Mouse (Mus musculus) midbrain, embryonic 11.5 days (tissue): Measurements from ENCODE around the gene Map3k13. TPM values are rescaled to one million over a fixed set of nuclear protein-coding genes. Genes with fewer than 3 reads are reported as not detected.

Experiments used
- ATAC-seq: fragments of 200-750 bp; cut with Nextera tagmentation; 2 replicates; pipeline ENCODE4 v1.8.0; 2017; ENCODE audit warnings: moderate TSS enrichment, moderate library complexity; ENCODE audit not compliant: low FRiP score
- DNase-seq: peaks from one replicate; pipeline ENCODE4 v3.0.0; 2015; ENCODE audit warnings: low spot score; ENCODE audit errors: missing footprints
- H3K27ac ChIP-seq: fragments of 300-500 bp; sonication (generic); 2 replicates; pipeline ENCODE4 v1.5.1; 2014; ENCODE audit warnings: low read depth, low read length
- H3K27me3 ChIP-seq: fragments of 300-500 bp; sonication (generic); 2 replicates; pipeline ENCODE4 v1.6.1; 2014; ENCODE audit warnings: mild to moderate bottlenecking, low read length, moderate library complexity, mixed read lengths; ENCODE audit not compliant: control insufficient read depth, insufficient read depth
- H3K36me3 ChIP-seq: fragments of 300-500 bp; sonication (generic); 2 replicates; pipeline ENCODE4 v1.6.1; 2014; ENCODE audit warnings: mild to moderate bottlenecking, low read length, moderate library complexity, mixed read lengths; ENCODE audit not compliant: control insufficient read depth, insufficient read depth
- H3K4me1 ChIP-seq: fragments of 300-500 bp; sonication (generic); 2 replicates; pipeline ENCODE4 v1.6.1; 2014; ENCODE audit warnings: low read length; ENCODE audit not compliant: control insufficient read depth, insufficient read depth
- H3K4me2 ChIP-seq: fragments of 300-500 bp; sonication (generic); 2 replicates; pipeline ENCODE4 v1.6.1; 2014; ENCODE audit warnings: mild to moderate bottlenecking, moderate library complexity
- H3K4me3 ChIP-seq: fragments of 300-500 bp; sonication (generic); 2 replicates; pipeline ENCODE4 v1.5.1; 2014; ENCODE audit warnings: low read depth, low read length
- H3K9ac ChIP-seq: fragments of 300-500 bp; sonication (generic); 2 replicates; pipeline ENCODE4 v1.6.1; 2014; ENCODE audit warnings: low read length
- H3K9me3 ChIP-seq: fragments of 300-500 bp; sonication (generic); 2 replicates; pipeline ENCODE4 v1.6.1; 2016; ENCODE audit warnings: low read length; ENCODE audit not compliant: control insufficient read depth
- WGBS: fragments of 180-500 bp; shearing (Covaris S2); extraction: QIAGEN DNeasy Blood & Tissue Kit; methylation state at CpG from one replicate; pipeline ENCODE4 v1.1.7; 2014; 5-methylcytosine and 5-hydroxymethylcytosine counted together
- polyA plus RNA-seq: library from polyadenylated mRNA; unstranded; fragments of >200 nt; fragmentation: Nextera tagmentation; extraction: Ambion mirVana; gene quantifications from 2 replicates; pipeline ENCODE4 v1.2.1, GENCODE M21; 2014

Map3k13 gene
- polyA plus RNA-seq, 1 experiment from 2014 or later = 5.1 TPM

- Histone ChIP-seq H3K4me1 (0 out of 2 replicates have a peak, but pooled peaks cover 2% of the 10 kb centered on the region), H3K27me3 (no peaks in the 10 kb centered on the region), H3K27ac (no peak overlapping the region), H3K4me2 (no peak overlapping the region), H3K4me3 (no peak overlapping the region), H3K9ac (no peak overlapping the region), H3K36me3 (no peaks in the 10 kb centered on the region), H3K9me3 (no peaks in the 10 kb centered on the region)
- no peak for ATAC-seq
- no peak for DNase-seq
- 59% methylated on average over 1 of the region's 1 CpGs for WGBS
Observed at GRCm38 (mm10) chr16:21833469-21833868, 39.3 kb downstream of the Map3k13 start.

GRCm38 (mm10) chr16:21833970-21834369, 39.8 kb downstream of the Map3k13 start:
- Histone ChIP-seq H3K9ac (no peak overlapping the region), H3K4me1 (0 out of 2 replicates have a peak, but pooled peaks cover 2% of the 10 kb centered on the region), H3K27ac (no peak overlapping the region), H3K36me3 (no peaks in the 10 kb centered on the region), H3K9me3 (no peaks in the 10 kb centered on the region), H3K27me3 (no peaks in the 10 kb centered on the region), H3K4me3 (no peak overlapping the region), H3K4me2 (no peak overlapping the region)
- DNase-seq (no peak), ATAC-seq (no peak)
- 80% methylated on average over 10 of the region's 10 CpGs for WGBS

DNA sequence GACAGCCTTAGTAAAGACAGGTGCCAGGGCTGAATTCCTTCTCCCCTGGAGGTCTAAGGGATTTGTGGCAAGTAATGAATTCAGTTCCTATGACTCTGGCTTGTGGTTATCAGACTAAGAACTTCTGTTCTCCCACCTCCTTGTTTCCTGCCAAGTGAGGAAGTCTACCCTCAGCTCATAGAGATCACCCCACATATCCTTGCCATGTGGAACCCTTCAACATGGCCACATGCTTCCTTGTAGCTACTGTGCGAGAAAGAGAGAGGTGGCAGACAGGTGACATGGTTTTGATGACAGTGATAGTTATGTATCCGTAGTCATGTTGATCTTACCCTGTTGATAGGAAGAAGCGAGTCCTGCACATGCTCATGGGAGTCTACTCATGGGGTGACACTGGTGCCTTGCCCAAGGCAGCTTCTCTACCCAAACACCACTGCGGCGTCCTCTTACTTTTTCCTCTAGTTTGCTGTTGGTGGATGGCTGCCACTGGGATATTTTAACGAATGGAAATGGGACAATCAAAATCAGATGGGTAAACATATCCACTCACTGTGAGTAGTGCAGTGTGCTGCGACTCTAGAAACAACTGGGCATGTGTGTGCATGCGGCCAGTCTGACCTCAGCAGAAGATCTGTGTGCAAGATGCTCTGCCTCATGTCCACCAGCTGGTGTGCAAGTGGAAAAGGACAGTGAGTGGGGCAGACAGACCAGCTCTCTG, 40.9 kb downstream of the Map3k13 start:
- H3K27me3 ChIP-seq = no peaks in the 10 kb centered on the region
- H3K27ac ChIP-seq = no peak overlapping the region
- DNase-seq = no peak
- H3K9ac ChIP-seq = no peak overlapping the region
- ATAC-seq = no peak
- 89% methylated on average over 8 of the region's 8 CpGs for WGBS
- no peaks in the 10 kb centered on the region for H3K9me3 ChIP-seq
- H3K36me3 ChIP-seq = no peaks in the 10 kb centered on the region
- no peak overlapping the region for H3K4me3 ChIP-seq
- H3K4me1 ChIP-seq = 0 out of 2 replicates have a peak, but pooled peaks cover 2% of the 10 kb centered on the region
- no peak overlapping the region for H3K4me2 ChIP-seq

- no peak for ATAC-seq
- no peaks in the 10 kb centered on the region for H3K9me3 ChIP-seq
- no peak overlapping the region for H3K4me2 ChIP-seq
- H3K27me3 ChIP-seq = no peaks in the 10 kb centered on the region
- 62% methylated on average over 7 of the region's 7 CpGs for WGBS
- DNase-seq = no peak
- H3K4me3 ChIP-seq = no peak overlapping the region
- H3K27ac ChIP-seq = no peak overlapping the region
- no peaks in the 10 kb centered on the region for H3K36me3 ChIP-seq
- 0 out of 2 replicates have a peak, but pooled peaks cover 2% of the 10 kb centered on the region for H3K4me1 ChIP-seq
- H3K9ac ChIP-seq = no peak overlapping the region
Observed at GRCm38 (mm10) chr16:21835584-21835931, 41.4 kb downstream of the Map3k13 start.

GRCm38 (mm10) chr16:21836311-21837072, 42.3 kb downstream of the Map3k13 start:
- DNase-seq (no peak), ATAC-seq (no peak)
- Histone ChIP-seq H3K4me1 (0 out of 2 replicates have a peak, but pooled peaks cover 2% of the 10 kb centered on the region), H3K9ac (no peak overlapping the region), H3K27me3 (no peaks in the 10 kb centered on the region), H3K9me3 (no peaks in the 10 kb centered on the region), H3K4me2 (no peak overlapping the region), H3K27ac (no peak overlapping the region), H3K4me3 (no peak overlapping the region), H3K36me3 (no peaks in the 10 kb centered on the region)
- 70% methylated on average over 7 of the region's 7 CpGs for WGBS

GRCm38 (mm10) chr16:21837694-21838093, 43.5 kb downstream of the Map3k13 start:
- Histone ChIP-seq H3K36me3 (no peaks in the 10 kb centered on the region), H3K4me3 (no peak overlapping the region), H3K9ac (no peak overlapping the region), H3K27me3 (no peaks in the 10 kb centered on the region), H3K4me2 (no peak overlapping the region), H3K27ac (no peak overlapping the region), H3K4me1 (0 out of 2 replicates have a peak, but pooled peaks cover 2% of the 10 kb centered on the region), H3K9me3 (no peaks in the 10 kb centered on the region)
- no peak for DNase-seq
- ATAC-seq = no peak
- 88% methylated on average over 6 of the region's 6 CpGs for WGBS

DNA sequence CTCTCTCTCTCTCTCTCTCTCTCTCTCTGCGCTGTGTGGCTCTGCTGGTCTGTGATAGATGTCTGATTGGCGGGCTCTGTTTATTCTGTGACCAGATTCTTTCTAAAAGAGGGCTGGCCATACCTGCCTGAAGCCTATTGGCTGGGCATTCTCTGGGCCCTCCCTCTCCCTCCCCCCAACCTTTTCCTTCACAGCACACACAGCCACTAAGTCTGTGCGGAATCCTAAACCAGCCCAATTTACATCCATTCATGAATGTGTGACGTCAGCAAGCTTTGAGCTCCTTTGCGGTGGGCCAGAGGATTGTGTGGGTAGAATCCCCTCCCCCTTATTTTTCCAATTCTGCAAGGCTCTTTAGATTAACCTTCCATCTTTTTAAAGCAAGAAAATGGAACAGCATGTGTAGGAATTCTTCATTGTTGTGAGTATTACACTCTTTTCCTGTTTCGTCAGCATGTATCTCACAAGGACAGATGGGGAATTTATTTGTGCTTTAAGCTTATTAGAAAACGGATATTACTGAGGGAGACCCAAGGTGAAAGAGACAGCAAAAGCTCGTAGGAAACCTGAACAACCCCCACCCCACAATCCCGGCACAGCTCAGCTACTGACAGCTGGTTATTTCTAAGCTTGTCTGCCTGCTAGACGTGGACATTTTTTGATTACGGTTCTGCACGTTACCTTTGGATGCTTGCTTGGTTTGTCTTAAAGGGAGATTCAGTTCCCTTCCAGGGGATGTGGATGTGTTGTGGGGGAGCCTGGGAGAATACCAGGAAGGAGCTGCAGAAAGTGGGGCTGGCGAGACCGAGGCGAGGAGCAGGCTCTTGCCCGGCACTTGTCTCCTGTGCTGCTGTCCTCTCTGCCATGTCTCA, 51.9 kb downstream of the Map3k13 start:
- Histone ChIP-seq H3K9me3 (no peaks in the 10 kb centered on the region), H3K9ac (peak overlapping the region; percentile 76), H3K36me3 (no peaks in the 10 kb centered on the region), H3K27me3 (no peaks in the 10 kb centered on the region), H3K27ac (peak overlapping the region; percentile 86), H3K4me1 (0 out of 2 replicates have a peak, but pooled peaks cover 2% of the 10 kb centered on the region), H3K4me3 (peak overlapping the region; percentile 53), H3K4me2 (peak overlapping the region; percentile 67)
- WGBS = under 1% methylated on average over 16 of the region's 16 CpGs
- ATAC-seq = peak; percentile 100
- peak; percentile 98 for DNase-seq

DNA sequence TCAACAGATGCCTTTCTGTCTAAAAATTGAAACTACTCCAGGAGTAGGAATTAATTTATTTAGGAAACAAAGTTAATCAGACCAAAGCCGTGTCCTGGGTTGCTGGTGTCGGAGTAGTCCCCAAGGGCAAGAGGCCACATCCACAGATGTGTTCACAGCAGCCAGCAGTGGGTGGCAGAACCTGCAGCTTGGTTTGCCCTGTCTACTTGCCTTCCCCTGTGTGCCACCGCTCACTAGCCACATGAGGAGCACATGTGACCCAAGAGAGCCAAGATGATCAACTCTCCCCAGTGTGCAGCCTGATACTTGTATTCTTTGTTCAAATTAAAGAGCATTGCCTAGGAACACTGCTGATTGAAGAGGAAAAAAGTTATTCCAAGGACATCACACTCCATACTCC, 54.3 kb downstream of the Map3k13 start:
- Histone ChIP-seq H3K36me3 (no peaks in the 10 kb centered on the region), H3K4me1 (peaks cover 2% of the 10 kb centered on the region; the same call in 1 of the 2 replicates), H3K27ac (no peak overlapping the region), H3K4me3 (no peak overlapping the region), H3K9ac (no peak overlapping the region), H3K4me2 (no peak overlapping the region), H3K27me3 (no peaks in the 10 kb centered on the region), H3K9me3 (no peaks in the 10 kb centered on the region)
- DNase-seq (no peak), ATAC-seq (no peak)
- WGBS = 74% methylated on average over 3 of the region's 3 CpGs
